Mouse (Mus musculus) embryonic stem cell, embryonic (primary cell): ENCODE results near the gene 1700001O22Rik.

ENCODE experiments used
- CTCF ChIA-PET, 4 experiments: fragments of 300-600 bp in 2 of 4; fragments of 350-600 bp in 2 of 4; sonication (Branson Sonifier 250); formaldehyde crosslinking; loops; one replicate each; lab custom pipeline; 2022; ENCODE audit warnings: inconsistent platforms in 2 of 4; lab: Charles Lee
- POLR2A ChIA-PET, 4 experiments: fragments of 300-600 bp in 2 of 4; fragments of 350-600 bp in 2 of 4; sonication (Branson Sonifier 250); formaldehyde crosslinking; loops; one replicate each; lab custom pipeline; 2022; ENCODE audit warnings: antibody characterized with exemption in 4 of 4, inconsistent platforms in 1 of 4; lab: Charles Lee

1700001O22Rik gene

DNA sequence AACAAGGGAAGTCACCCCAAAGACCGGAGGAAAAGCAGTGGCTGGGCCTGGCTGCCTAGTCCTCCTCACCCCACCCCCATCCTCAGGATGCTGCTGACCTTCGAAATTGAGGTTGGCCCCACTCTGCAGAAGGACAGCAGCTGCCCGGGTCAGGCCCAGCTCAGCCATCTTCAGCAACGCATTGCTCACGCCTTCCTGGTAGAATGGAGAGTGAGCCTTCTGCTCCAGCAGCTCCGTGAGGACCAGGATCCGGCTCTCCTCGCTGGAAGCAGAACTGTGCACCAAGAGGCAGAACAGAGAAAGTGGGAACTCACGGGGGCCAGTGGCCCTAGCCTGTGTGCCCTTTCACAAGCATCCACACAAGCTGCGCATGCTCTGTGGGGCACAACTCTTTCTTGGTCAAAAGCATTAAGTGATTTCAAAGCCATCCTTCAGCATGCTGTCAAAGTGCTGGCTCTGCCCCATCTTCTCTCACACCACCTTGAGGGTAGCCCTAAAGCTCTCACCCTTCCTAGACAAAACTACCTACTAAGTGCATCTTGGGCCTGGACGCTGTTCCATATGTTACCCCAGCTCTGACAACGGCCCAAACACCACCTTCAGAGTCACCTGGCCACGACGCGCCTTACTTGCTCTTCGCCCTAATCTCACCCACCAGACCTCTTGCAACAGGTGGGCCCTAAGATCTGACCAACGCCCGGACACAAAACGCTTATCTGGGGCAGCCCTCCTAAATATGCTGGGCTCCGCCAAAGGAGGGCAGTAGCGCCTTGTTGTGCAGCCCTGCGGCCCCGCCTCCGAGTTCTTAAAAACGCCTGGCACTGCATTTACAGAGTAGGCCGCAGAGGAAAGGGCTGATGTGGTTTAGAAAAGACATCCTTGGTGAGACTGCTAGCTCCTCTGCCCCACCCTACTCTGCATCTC lies 23.6 kb upstream of the 1700001O22Rik start:
- ChIA-PET CTCF (interaction anchor here (0.5 to 3.7 kb wide), 21 partner anchors 12 to 391 kb away, joined by 3 to 27 read pairs (median 6); partner anchors contain the start of genes Ntmt1 (in 1 of the 4) and Ptges (in 1 of the 4)), POLR2A (interaction anchor here (0.6 to 17.5 kb wide), 12 partner anchors 9 to 382 kb away, joined by 3 to 251 read pairs (median 4); partner anchors contain the start of genes 1700001O22Rik (in 2 of the 4), Ntmt1 (in 2 of the 4) and Ptges (in 1 of the 4))

DNA sequence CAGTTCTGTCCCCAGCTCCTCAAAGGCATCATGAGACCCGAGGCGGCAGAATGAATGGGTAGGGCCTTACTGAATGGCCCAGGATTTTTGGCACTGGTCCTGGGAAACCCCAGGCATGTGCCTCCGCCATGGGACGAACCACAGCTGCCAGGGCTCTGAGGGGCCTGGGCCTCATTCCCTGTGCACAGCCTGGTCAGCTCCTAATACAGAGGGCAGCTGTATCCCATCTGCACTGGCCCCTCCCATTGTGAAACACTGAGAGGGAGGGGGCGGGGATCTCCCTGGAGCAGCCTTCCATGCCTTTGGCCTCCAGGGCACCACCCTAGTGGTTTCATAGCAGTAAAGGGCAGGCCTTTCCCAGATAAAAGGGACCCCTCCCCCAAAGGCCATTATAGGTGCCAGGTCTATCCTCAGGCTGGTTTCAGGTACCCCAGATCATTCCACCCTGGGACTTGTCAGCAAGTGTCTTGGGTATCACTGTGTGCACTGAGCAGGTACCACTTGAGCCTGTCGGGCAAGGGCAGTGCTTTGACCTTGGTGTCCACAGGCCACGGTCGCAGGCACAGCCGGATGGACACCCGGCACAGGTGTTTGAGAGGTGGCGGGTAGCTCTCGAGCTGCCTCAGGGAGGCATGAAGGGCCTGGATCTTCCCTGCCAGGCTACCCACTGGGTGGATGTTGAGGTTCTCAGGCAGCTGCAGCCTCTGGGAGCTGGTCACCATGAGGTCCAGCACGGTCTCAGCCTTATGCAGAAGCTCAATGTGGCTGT lies 20.1 kb upstream of the 1700001O22Rik start:
- CTCF ChIA-PET, result interaction anchor here in 3 of 4 experiments (0.5 to 4.1 kb wide), 11 partner anchors 16 to 404 kb away, joined by 3 to 14 read pairs (median 3); partner anchors contain the start of genes Ntmt1 (in 1 of the 3) and Ptges (in 1 of the 3)
- POLR2A ChIA-PET, result interaction anchor here (0.6 to 17.5 kb wide), 24 partner anchors 8 to 350 kb away, joined by 3 to 251 read pairs (median 4); partner anchors contain the start of genes Ntmt1 (in 4 of the 4), 1700001O22Rik (in 2 of the 4), Ier5l (in 1 of the 4) and Tor1b (in 1 of the 4)

GRCm38 (mm10) chr2:30822460-30822859 lies 19.0 kb upstream of the 1700001O22Rik start:
- ChIA-PET POLR2A (interaction anchor here (0.5 to 17.5 kb wide), 16 partner anchors 8 to 349 kb away, joined by 3 to 251 read pairs (median 4); partner anchors contain the start of genes Ntmt1 (in 4 of the 4), 1700001O22Rik (in 2 of the 4) and Ier5l (in 1 of the 4)), CTCF (interaction anchor here (0.6 to 4.1 kb wide), 10 partner anchors 16 to 387 kb away, joined by 3 to 14 read pairs (median 4); partner anchors contain the start of gene Ptges (in 1 of the 4))

GRCm38 (mm10) chr2:30821073-30821472 lies 17.6 kb upstream of the 1700001O22Rik start:
- CTCF ChIA-PET, result interaction anchor here in 3 of 4 experiments (0.7 to 4.1 kb wide), 13 partner anchors 9 to 466 kb away, joined by 3 to 14 read pairs (median 4); partner anchors contain the start of genes Ntmt1 (in 1 of the 3) and Ptges (in 1 of the 3)
- POLR2A ChIA-PET, result interaction anchor here in 3 of 4 experiments (0.6 to 17.5 kb wide), 12 partner anchors 14 to 400 kb away, joined by 3 to 251 read pairs (median 4); partner anchors contain the start of genes Ntmt1 (in 3 of the 3), 1700001O22Rik (in 2 of the 3) and Prrx2 (in 1 of the 3)

DNA sequence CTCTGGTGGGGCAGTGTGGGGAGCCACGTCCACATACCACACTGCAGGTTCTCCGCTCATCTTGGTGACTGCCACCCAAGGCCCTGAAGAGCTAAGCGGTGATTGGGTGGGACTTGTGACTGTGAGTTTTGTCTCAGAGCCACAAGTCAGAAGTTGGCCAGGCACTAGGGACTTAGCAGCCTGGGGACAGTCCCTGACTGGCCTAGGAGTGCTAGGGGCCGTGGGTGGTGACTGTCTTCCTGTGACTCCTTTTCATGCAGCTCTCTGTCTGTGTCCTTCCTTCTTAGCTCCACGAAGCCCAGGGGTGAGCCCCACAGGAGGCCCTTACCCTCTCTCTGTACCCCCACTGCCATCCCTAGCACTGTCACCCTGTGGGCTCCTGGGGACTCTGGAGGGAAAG lies 16.4 kb upstream of the 1700001O22Rik start:
- ChIA-PET POLR2A (interaction anchor here in 2 of 4 experiments (0.8 to 17.5 kb wide), 4 partner anchors 9 to 15 kb away, joined by 3 to 251 read pairs (median 114); partner anchors contain the start of genes 1700001O22Rik (in 2 of the 2) and Ntmt1 (in 2 of the 2)), CTCF (interaction anchor here in 3 of 4 experiments (0.8 to 4.0 kb wide), 12 partner anchors 8 to 126 kb away, joined by 3 to 14 read pairs (median 4); partner anchors contain the start of genes Ntmt1 (in 1 of the 3) and Ptges (in 1 of the 3))

DNA sequence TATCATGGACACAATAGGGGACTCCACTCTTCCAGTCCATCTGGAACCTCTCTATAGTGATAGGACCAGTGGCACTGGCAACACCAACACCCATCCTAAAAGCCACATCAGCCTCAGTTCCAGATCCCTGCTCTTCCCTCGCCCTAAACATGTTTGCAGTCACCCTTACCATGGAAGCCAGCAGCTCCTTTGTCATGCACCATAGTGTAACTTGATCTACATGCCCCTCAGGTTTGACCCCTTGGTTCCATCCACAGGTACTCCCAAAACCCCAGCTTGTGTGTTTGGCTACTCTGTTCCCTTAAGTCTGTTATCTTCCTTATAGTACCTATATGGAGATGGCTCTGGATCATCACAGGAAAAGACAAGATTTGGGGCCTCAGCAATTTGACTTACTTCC lies 12.9 kb upstream of the 1700001O22Rik start:
- CTCF ChIA-PET, result interaction anchor here in 3 of 4 experiments (0.5 to 1.4 kb wide), 4 partner anchors 9 to 346 kb away, joined by 3 to 5 read pairs (median 4); partner anchors contain the start of gene Ntmt1 (in 1 of the 3)
- POLR2A ChIA-PET, result interaction anchor here in 3 of 4 experiments (0.5 to 17.5 kb wide), 9 partner anchors 9 to 342 kb away, joined by 3 to 251 read pairs (median 4); partner anchors contain the start of genes Ntmt1 (in 3 of the 3), 1700001O22Rik (in 2 of the 3) and Ier5l (in 1 of the 3)

DNA sequence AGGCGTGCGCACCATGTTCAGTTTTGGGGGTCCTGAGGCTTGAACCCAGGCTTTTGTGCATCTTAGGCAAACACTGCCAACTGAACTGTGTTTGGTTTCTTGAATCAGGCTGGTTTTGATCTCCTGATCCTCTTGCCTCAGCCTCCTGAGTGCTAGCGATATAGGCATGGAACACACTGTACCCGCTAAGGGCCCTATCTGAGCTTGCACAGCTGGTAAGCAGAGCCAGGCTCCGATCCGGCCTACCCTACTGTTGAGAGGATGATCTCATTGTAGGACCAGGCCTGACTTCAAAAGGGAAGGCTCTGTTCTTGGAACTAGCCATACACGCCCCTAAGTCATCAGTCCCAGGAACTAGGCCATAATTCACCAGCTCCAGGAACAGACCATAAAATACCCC lies 7.1 kb upstream of the 1700001O22Rik start:
- POLR2A ChIA-PET, result interaction anchor here in 3 of 4 experiments (0.9 to 15.1 kb wide), 5 partner anchors 10 to 335 kb away, joined by 3 to 251 read pairs (median 4); partner anchors contain the start of gene Asb6 (in 2 of the 3)

GRCm38 (mm10) chr2:30809503-30809902 lies 6.0 kb upstream of the 1700001O22Rik start:
- ChIA-PET POLR2A (interaction anchor here (0.6 to 15.1 kb wide), 11 partner anchors 13 to 393 kb away, joined by 3 to 251 read pairs (median 4); partner anchors contain the start of genes Asb6 (in 2 of the 4), Crat (in 1 of the 4), Ptpa (in 1 of the 4) and Tor1b (in 1 of the 4)), CTCF (interaction anchor here in 1 of 4 experiments (0.6 kb wide), 1 partner anchor 1828 kb away, joined by 5 read pairs; no protein-coding TSS in a partner anchor)

More for the DNA sequence above, 7.1 kb upstream of the 1700001O22Rik start:
- CTCF ChIA-PET, result interaction anchor here in 1 of 4 experiments (0.7 kb wide), 1 partner anchor 14 kb away, joined by 4 read pairs; no protein-coding TSS in a partner anchor

DNA sequence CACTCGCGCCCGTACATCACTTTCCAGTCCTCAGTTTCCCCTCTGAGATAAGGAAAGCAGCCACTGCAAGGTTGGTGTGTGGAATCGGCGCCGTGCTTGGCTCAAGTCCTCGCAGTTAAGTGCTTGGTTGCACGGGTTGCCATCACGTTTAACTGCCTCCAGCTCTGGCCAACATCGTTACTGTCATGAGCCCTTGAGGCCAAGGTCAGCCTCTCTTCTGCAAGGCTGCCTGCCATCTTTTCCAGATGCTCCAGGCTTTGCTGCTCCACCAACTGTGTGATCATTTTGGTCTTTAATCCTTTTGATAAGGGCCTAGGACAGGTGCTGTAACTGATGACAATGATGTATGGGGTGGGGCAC lies 4.8 kb upstream of the 1700001O22Rik start:
- POLR2A ChIA-PET, result interaction anchor here (0.6 to 15.1 kb wide), 77 partner anchors 8 to 761 kb away, joined by 3 to 251 read pairs (median 5); partner anchors contain the start of genes Ier5l (in 3 of the 4), Asb6 (in 2 of the 4), Crat (in 2 of the 4) and Cstad (in 2 of the 4)
- CTCF ChIA-PET, result interaction anchor here (0.5 to 4.0 kb wide), 22 partner anchors 8 to 372 kb away, joined by 3 to 28 read pairs (median 6); partner anchors contain the start of genes Ptges (in 2 of the 4), Asb6 (in 1 of the 4) and Ier5l (in 1 of the 4)

DNA sequence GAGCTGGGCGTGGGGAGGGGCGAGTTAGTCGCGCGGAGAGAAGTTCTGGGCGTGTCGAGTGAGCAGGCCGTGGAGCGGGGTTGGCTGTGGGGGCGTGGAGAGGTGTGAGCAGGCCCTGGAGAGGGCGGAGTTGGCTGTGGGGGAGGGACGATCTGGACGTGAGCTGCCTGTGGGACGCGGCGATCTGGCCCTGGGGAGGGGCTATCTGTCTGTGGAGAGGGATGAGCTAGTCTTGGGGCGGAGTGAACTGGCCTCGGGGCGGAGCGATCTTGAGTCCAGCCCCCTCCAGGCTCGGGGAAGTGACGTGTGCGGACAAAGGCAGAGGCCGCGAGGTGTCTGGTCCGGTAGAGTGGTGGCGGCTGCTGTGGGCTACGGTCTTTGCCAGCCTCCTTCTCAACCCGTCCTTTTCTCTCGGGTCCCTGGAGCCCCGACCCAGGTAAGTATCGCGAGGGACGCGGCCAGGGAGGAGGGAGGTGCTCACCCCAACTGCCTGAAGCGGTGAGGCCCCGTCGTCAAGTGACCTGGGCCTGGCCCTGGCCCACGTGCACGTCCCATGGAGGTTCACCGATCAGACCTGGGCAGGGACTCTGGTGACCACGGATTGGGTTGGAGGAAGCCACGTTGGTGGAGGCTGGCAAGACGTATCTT lies 4.3 kb upstream of the 1700001O22Rik start, which contains the start of gene Ntmt1:
Gene Ntmt1 (plus strand): TSS at position 179 of the 648 bp plus-strand sequence.
- ChIA-PET CTCF (interaction anchor here (0.5 to 4.0 kb wide), 33 partner anchors 8 to 859 kb away, joined by 3 to 28 read pairs (median 5); partner anchors contain the start of genes Ptges (in 2 of the 4), Asb6 (in 1 of the 4) and Ier5l (in 1 of the 4)), POLR2A (interaction anchor here (0.6 to 15.1 kb wide), 124 partner anchors 9 to 761 kb away, joined by 3 to 251 read pairs (median 4); partner anchors contain the start of genes Crat (in 3 of the 4), Ier5l (in 3 of the 4), Ptpa (in 3 of the 4) and Asb6 (in 2 of the 4))

- POLR2A ChIA-PET, result interaction anchor here (0.6 to 15.1 kb wide), 128 partner anchors 8 to 760 kb away, joined by 3 to 251 read pairs (median 4); partner anchors contain the start of genes Crat (in 3 of the 4), Ier5l (in 3 of the 4), Ptpa (in 3 of the 4) and Asb6 (in 2 of the 4)
- CTCF ChIA-PET, result interaction anchor here in 3 of 4 experiments (0.5 to 4.0 kb wide), 33 partner anchors 9 to 859 kb away, joined by 3 to 28 read pairs (median 4); partner anchors contain the start of genes Ptges (in 2 of the 3), Asb6 (in 1 of the 3) and Ier5l (in 1 of the 3)
Observed at GRCm38 (mm10) chr2:30807147-30807647, 3.7 kb upstream of the 1700001O22Rik start.

- ChIA-PET CTCF (interaction anchor here (0.5 to 4.0 kb wide), 14 partner anchors 11 to 836 kb away, joined by 3 to 28 read pairs (median 6); partner anchors contain the start of gene Asb6 (in 1 of the 4)), POLR2A (interaction anchor here (0.6 to 15.1 kb wide), 35 partner anchors 11 to 1978 kb away, joined by 3 to 251 read pairs (median 5); partner anchors contain the start of genes Ier5l (in 3 of the 4), Asb6 (in 2 of the 4), Cfap157 (in 1 of the 4) and Ptges (in 1 of the 4))
Observed at GRCm38 (mm10) chr2:30805983-30806382, 2.5 kb upstream of the 1700001O22Rik start.

DNA sequence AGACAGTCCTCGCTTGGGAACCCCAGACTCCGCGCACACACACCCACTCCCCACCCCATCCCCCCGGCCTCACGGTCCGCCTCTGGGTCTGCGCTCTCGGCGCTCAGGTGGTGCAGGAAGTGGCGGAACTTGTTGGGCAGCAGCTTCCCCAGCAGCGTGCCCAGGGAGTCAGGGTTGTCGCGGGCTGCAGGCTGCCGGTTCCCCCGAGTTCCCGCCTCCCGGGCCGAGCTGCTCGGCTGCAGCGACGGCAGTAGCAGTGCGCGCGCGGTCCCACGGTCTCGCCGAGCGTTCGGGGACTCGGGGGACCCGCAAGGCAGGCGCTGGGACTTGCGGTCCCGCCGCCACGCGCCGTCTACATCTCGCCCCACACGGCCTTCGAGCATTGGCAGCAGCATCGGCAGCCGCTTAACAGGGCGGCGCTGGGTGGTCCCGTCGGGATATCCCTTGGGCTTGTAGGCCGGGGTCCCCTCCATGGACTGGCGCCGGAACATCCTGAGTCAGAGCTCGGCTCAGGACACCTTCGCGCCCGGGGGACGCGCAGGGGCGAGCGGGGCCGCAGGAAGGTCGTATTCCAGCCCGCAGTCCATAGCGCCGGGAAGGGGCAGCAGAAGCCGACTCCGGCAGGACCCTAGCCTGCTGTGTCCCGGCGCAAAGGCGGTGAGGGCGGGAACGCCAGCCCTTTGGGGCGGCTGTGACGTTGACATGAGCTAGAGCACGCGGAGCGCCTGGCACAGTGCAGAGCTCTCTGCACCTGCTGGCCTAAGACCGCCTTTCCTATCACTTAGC lies 2.2 kb downstream of the 1700001O22Rik start:
- ChIA-PET POLR2A (interaction anchor here (0.6 to 15.1 kb wide), 30 partner anchors 8 to 630 kb away, joined by 3 to 251 read pairs (median 4); partner anchors contain the start of genes Asb6 (in 2 of the 4), Ier5l (in 2 of the 4), Endog (in 1 of the 4) and Gpr107 (in 1 of the 4)), CTCF (interaction anchor here (0.6 to 1.8 kb wide), 8 partner anchors 9 to 360 kb away, joined by 3 to 7 read pairs (median 4); no protein-coding TSS in a partner anchor)
